Mouse (Mus musculus) brain, embryonic 14.5 days (tissue): ENCODE results near the gene Klrb1f.

Source experiments
- CTCF ChIP-seq: fragments of 200-500 bp; IDR thresholded peaks from 2 replicates; pipeline ENCODE4 v1.5.1; 2012; ENCODE audit warnings: inconsistent platforms, mild to moderate bottlenecking, moderate library complexity, borderline replicate concordance; ENCODE audit not compliant: insufficient read depth, insufficient read length; ENCODE audit errors: extremely low read depth
- POLR2A ChIP-seq: fragments of 200-500 bp; IDR thresholded peaks from 2 replicates; pipeline ENCODE4 v1.6.1; 2012; ENCODE audit warnings: mild to moderate bottlenecking, inconsistent platforms, borderline replicate concordance; ENCODE audit not compliant: poor library complexity, insufficient read depth, insufficient read length, severe bottlenecking; ENCODE audit errors: extremely low read depth

- TF ChIP-seq POLR2A (no peak), CTCF (no peak)
Observed at GRCm38 (mm10) chr6:129056237-129056636, 10.5 kb downstream of the Klrb1f start.
